Comparison of ENCODE assay signal across 9 mouse cellular contexts in the genomic region with DNA sequence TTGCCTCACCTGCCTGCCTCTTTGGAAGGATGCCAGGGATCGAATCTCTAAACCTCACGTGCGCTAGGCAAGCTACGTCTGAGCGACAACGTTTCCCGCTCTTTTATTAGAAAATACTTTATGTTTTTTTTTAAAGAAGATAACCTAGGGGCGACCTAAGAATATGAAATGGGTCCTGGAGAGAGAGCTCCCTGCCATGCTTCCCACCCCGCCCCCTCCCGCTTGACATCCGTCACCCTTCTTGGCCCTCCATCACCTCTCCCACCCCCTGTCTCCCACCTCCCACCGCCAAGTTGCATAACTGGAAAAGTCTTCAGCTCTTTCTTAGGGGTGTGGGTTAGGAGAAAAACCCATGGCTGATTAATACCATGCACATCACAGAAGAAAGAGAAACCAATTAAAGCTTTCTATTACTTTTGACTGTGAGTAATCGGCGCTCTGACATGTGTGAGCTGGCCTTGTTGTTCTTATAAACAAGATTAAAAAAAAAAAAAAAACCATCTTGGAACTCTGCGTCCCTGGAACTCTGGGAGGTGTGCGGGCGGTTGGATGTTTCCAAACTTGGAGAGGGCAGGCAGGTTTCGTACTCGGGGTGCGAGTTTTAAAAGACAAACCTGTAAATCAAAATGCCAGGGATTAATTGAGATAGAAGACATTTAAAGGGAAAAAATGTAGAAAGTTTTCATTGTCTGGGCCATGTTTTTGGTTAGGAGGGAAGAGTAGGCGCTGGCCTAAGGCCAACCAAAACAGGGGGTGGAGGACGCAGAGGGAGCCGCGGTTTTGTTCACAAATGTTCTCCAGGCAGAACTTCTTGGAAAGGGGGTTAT.
A peak's percentile ranks its signal among the peaks of the same experiment; 100 is the strongest.
DNase-seq lines count a peak whose midpoint lies in the region; ATAC-seq and TF ChIP-seq lines count a peak whose summit lies in the region.
"Had no signal": no experiment of that assay in that cellular context is flagged by ENCODE, and none has a peak within 500 bp of the region (broad histone marks: within the 10 kb centered on the region; RNA-seq: fewer than 3 reads in every experiment).

No protein-coding gene starts in this region.

- H3K9ac ChIP-seq in intestine, embryonic 16.5 days (ENCODE audit: low read depth, low read length), result no peak overlapping the region
- H3K9ac ChIP-seq: forebrain, postnatal 0 days had no signal

- H3K36me3 ChIP-seq in intestine, embryonic 16.5 days (ENCODE audit: control insufficient read depth, insufficient read depth, low read length), result no peaks in the 10 kb centered on the region

- H3K27ac ChIP-seq in left cerebral cortex, adult 2 months, result no peak overlapping the region
- no peak overlapping the region for H3K27ac ChIP-seq in intestine, embryonic 16.5 days (ENCODE audit: low read length)

- H3K4me3 ChIP-seq in left cerebral cortex, adult 2 months, result no peak overlapping the region
- no peak overlapping the region for H3K4me3 ChIP-seq in intestine, embryonic 16.5 days (ENCODE audit: low read length)

- peaks cover 7% of the 10 kb centered on the region; the same call in 1 of the 2 replicates for H3K9me3 ChIP-seq in intestine, embryonic 16.5 days (ENCODE audit: control insufficient read depth, low read length)

- no peak for TF ChIP-seq CTCF in left cerebral cortex, adult 2 months (IDR thresholded peaks at IDR 0.05)

- intact Hi-C loops in left cerebral cortex, postnatal 4 days (cut with DNase I), result no loop called here
- intact Hi-C loops in left cerebral cortex, adult 2 months (cut with DNase I), result no loop called here

- no peaks in the 10 kb centered on the region for H3K27me3 ChIP-seq in intestine, embryonic 16.5 days (replicated peaks; ENCODE audit: control insufficient read depth, insufficient read depth, low read length)

- H3K4me2 ChIP-seq in intestine, embryonic 16.5 days (ENCODE audit: low read depth, low read length), result no peak overlapping the region

- no peak for ATAC-seq in intestine, embryonic 16.5 days
- ATAC-seq in activated CD4-positive, CD25-positive, alpha-beta regulatory T cell, adult 4 months, result no peak
- ATAC-seq: forebrain, postnatal 0 days had no signal

- DNase-seq in left cerebral cortex, postnatal 4 days, result peak; percentile 14
- DNase-seq in left cerebral cortex, adult 2 months (ENCODE audit: extremely low spot score in 1 of 2, low spot score in 2 of 2), result no peak
- peak; percentile 70 to 77 for DNase-seq in adrenal gland, postnatal 36 days
- peak; percentile 48 for DNase-seq in kidney, adult 18-20 months
- DNase-seq in skeletal muscle tissue, adult 2 months (ENCODE audit: low read depth, low spot score), result peak; percentile 48
- DNase-seq in layer of hippocampus, adult 9-11 months, result no peak
- DNase-seq: forebrain, postnatal 0 days had no signal

- 78% methylated on average over 24 of the region's 24 CpGs for WGBS in intestine, embryonic 16.5 days

- peaks cover 15% of the 10 kb centered on the region for H3K4me1 ChIP-seq in intestine, embryonic 16.5 days (ENCODE audit: control insufficient read depth, insufficient read depth, low read length)

Comparison
In these comparisons a context has a peak if more than half of its experiments do, and no peak if none do; other contexts are left out.
1. DNase-seq: peak in left cerebral cortex, postnatal 4 days (single experiment), adrenal gland, postnatal 36 days (2 of 2), kidney, adult 18-20 months (single experiment) and skeletal muscle tissue, adult 2 months (single experiment); none in left cerebral cortex, adult 2 months (0 of 2) and layer of hippocampus, adult 9-11 months (single experiment).